26 mouse cellular contexts compared by ENCODE assay signal in the genomic region with DNA sequence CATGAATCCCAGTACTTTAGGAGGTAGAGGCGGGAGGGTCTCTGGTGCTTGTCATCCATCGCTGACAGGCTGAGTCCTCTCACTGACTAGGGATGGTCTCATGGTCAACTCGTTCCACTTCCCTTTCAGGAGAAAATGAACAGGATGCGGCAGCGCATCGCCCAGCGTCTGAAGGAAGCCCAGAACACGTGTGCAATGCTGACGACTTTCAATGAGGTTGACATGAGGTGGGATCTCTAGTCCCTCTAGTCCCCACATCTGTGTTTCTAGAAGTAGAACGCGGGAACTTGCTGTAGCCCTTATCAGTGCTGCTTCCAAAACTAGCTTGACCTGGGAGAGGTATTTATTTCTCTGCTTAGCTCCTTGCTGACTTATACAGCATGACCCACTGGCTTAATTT. TPM values are rescaled to one million over a fixed set of nuclear protein-coding genes. Genes with fewer than 3 reads are reported as not detected.
A peak's percentile ranks its signal among the peaks of the same experiment; 100 is the strongest.
DNase-seq lines count a peak whose midpoint lies in the region; ATAC-seq lines count a peak whose summit lies in the region.
"Had no signal": no experiment of that assay in that cellular context is flagged by ENCODE, and none has a peak within 500 bp of the region (broad histone marks: within the 10 kb centered on the region; RNA-seq: fewer than 3 reads in every experiment).

No protein-coding gene starts in this region.

- no peak overlapping the region for H3K9ac ChIP-seq in forebrain, embryonic 11.5 days (ENCODE audit: low read length)
- H3K9ac ChIP-seq in forebrain, embryonic 15.5 days (replicated peaks) = no peak overlapping the region
- H3K9ac ChIP-seq: forebrain, embryonic 12.5 days; heart, embryonic 12.5 days; hindbrain, embryonic 13.5 days; kidney, embryonic 15.5 days; limb, embryonic 12.5 days; liver, postnatal 0 days; midbrain, embryonic 13.5 days; neural tube, embryonic 12.5 days had no signal

- H3K27me3 ChIP-seq in forebrain, embryonic 11.5 days (ENCODE audit: control insufficient read depth, insufficient read depth, low read length) = no peaks in the 10 kb centered on the region
- H3K27me3 ChIP-seq in forebrain, embryonic 15.5 days = no peaks in the 10 kb centered on the region
- H3K27me3 ChIP-seq in splenic B cell, adult 2 months (ENCODE audit: control insufficient read depth, insufficient read depth, low read length, poor library complexity, severe bottlenecking) = no peaks in the 10 kb centered on the region
- H3K27me3 ChIP-seq: forebrain, embryonic 12.5 days; heart, embryonic 12.5 days; hindbrain, embryonic 13.5 days; kidney, embryonic 15.5 days; limb, embryonic 12.5 days; megakaryocyte, embryonic 14.5 days; midbrain, embryonic 13.5 days; neural tube, embryonic 12.5 days had no signal

- WGBS in forebrain, embryonic 11.5 days = 94% methylated on average over 11 of the region's 11 CpGs
- 95% methylated on average over 11 of the region's 11 CpGs for WGBS in forebrain, embryonic 15.5 days
- 58% methylated on average over 10 of the region's 11 CpGs for WGBS in macrophage (ENCODE audit: missing documents)

- no peak overlapping the region for H3K4me2 ChIP-seq in forebrain, embryonic 11.5 days (ENCODE audit: low read depth, low read length, severe bottlenecking)
- H3K4me2 ChIP-seq in forebrain, embryonic 15.5 days (replicated peaks) = no peak overlapping the region
- H3K4me2 ChIP-seq: forebrain, embryonic 12.5 days; heart, embryonic 12.5 days; hindbrain, embryonic 13.5 days; kidney, embryonic 15.5 days; limb, embryonic 12.5 days; liver, embryonic 11.5 days; midbrain, embryonic 13.5 days; neural tube, embryonic 12.5 days had no signal

- no peak for ATAC-seq in forebrain, embryonic 11.5 days (replicated peaks; ENCODE audit: low FRiP score)
- no peak for ATAC-seq in forebrain, embryonic 15.5 days (replicated peaks)
- no peak for ATAC-seq in activated CD4-positive, CD25-positive, alpha-beta regulatory T cell, adult 4 months
- ATAC-seq: liver, postnatal 0 days; lung, postnatal 0 days; midbrain, embryonic 13.5 days had no signal

- H3K9me3 ChIP-seq in forebrain, embryonic 11.5 days (ENCODE audit: control insufficient read depth, low read length) = no peaks in the 10 kb centered on the region
- H3K9me3 ChIP-seq in forebrain, embryonic 15.5 days = no peaks in the 10 kb centered on the region
- H3K9me3 ChIP-seq: forebrain, embryonic 12.5 days; heart, embryonic 12.5 days; hindbrain, embryonic 13.5 days; kidney, embryonic 15.5 days; limb, embryonic 12.5 days; megakaryocyte, embryonic 14.5 days; midbrain, embryonic 13.5 days; neural tube, embryonic 12.5 days had no signal

- H3K4me1 ChIP-seq in forebrain, embryonic 11.5 days (replicated peaks; ENCODE audit: control insufficient read depth, insufficient read depth, low read length) = no peaks in the 10 kb centered on the region
- no peaks in the 10 kb centered on the region for H3K4me1 ChIP-seq in forebrain, embryonic 15.5 days
- H3K4me1 ChIP-seq: forebrain, embryonic 12.5 days; heart, embryonic 12.5 days; hindbrain, embryonic 13.5 days; kidney, embryonic 15.5 days; limb, embryonic 12.5 days; midbrain, embryonic 13.5 days; neural tube, embryonic 12.5 days had no signal

- H3K79me2 ChIP-seq in macrophage (ENCODE audit: inconsistent target) = peaks cover 41% of the 10 kb centered on the region; the same call in 1 of the 2 replicates

- peaks cover 14% of the 10 kb centered on the region; the same call in 1 of the 2 replicates for H3K36me3 ChIP-seq in forebrain, embryonic 11.5 days (ENCODE audit: control insufficient read depth, insufficient read depth, low read length)
- peaks cover 69% of the 10 kb centered on the region for H3K36me3 ChIP-seq in forebrain, embryonic 15.5 days
- peaks cover 56% of the 10 kb centered on the region for H3K36me3 ChIP-seq in macrophage (ENCODE audit: inconsistent target)
- peaks cover 5% of the 10 kb centered on the region for H3K36me3 ChIP-seq in splenic B cell, adult 2 months (ENCODE audit: control insufficient read depth, insufficient read depth, low read length, poor library complexity, severe bottlenecking)

- peak; percentile 35 for DNase-seq in forebrain, embryonic 11.5 days (ENCODE audit: low spot score)
- DNase-seq in thymus, postnatal 14 days = peak; percentile 37
- no peak for DNase-seq in thymus, postnatal 4 days
- peak; percentile 38 for DNase-seq in splenic B cell, adult 2 months (ENCODE audit: low read depth, low spot score)
- DNase-seq in retina, postnatal 1 day = no peak
- DNase-seq: adrenal gland, postnatal 10 days; cerebellum, adult 8-10 months; gastrocnemius, adult 2 months; heart, postnatal 14 days; kidney, adult 11 months; kidney, postnatal 36 days; liver, postnatal 0 days had no signal

- no peak overlapping the region for H3K4me3 ChIP-seq in forebrain, embryonic 11.5 days (ENCODE audit: low read depth, low read length)
- H3K4me3 ChIP-seq in forebrain, embryonic 15.5 days = no peak overlapping the region
- H3K4me3 ChIP-seq in macrophage (ENCODE audit: inconsistent target) = no peak overlapping the region
- H3K4me3 ChIP-seq: forebrain, embryonic 12.5 days; gastrocnemius, adult 2 months; heart, embryonic 12.5 days; hindbrain, embryonic 13.5 days; kidney, embryonic 15.5 days; limb, embryonic 12.5 days; megakaryocyte, embryonic 14.5 days; midbrain, embryonic 13.5 days; neural tube, embryonic 12.5 days had no signal

- H3K27ac ChIP-seq in forebrain, embryonic 11.5 days (ENCODE audit: low read depth, low read length) = no peak overlapping the region
- H3K27ac ChIP-seq in forebrain, embryonic 15.5 days (replicated peaks) = no peak overlapping the region
- H3K27ac ChIP-seq in macrophage = peak overlapping the region; percentile 55
- H3K27ac ChIP-seq: forebrain, embryonic 12.5 days; gastrocnemius, adult 2 months; hindbrain, embryonic 13.5 days; kidney, embryonic 15.5 days; limb, embryonic 12.5 days; midbrain, embryonic 13.5 days; neural tube, embryonic 12.5 days had no signal

RNA-seq across cellular contexts. Expression of gene Dlst, which starts 13.0 kb away (rescaled TPM):
- 118 TPM in 2 replicates for polyA plus RNA-seq in forebrain, embryonic 11.5 days (2014; fragmentation: Nextera tagmentation; extraction: Ambion mirVana)
- polyA plus RNA-seq in forebrain, embryonic 15.5 days (2015; fragmentation: Nextera tagmentation; extraction: Ambion mirVana) = 96.3 and 99.7 TPM in 2 replicates
- total RNA-seq in macrophage (2018; cell fraction: chromatin; rRNA removed) = 100 to 1,000 TPM; 208 to 486 (median 340) TPM
- total RNA-seq in macrophage (2018; cell fraction: cytosol; rRNA removed) = 10 to 100 TPM; 67.0 to 92.6 (median 78.4) TPM
- 100 to 1,000 TPM; 151 to 319 (median 208) TPM for total RNA-seq in macrophage (2018; cell fraction: nucleus; rRNA removed)
- polyA plus RNA-seq in macrophage (2018) = 71.4 to 90.3 TPM (median 80.1 TPM) in 3 replicates
- polyA plus RNA-seq in activated CD4-positive, CD25-positive, alpha-beta regulatory T cell, adult 4 months (2017; shearing (Covaris generic)) = 10 to 100 TPM; 59.2 to 69.7 TPM

RNA-seq across cellular contexts. Expression of gene Prox2, which starts 13.1 kb away (rescaled TPM):
- 2.5 and 3.5 TPM in 2 replicates for polyA plus RNA-seq in forebrain, embryonic 11.5 days (2014; fragmentation: Nextera tagmentation; extraction: Ambion mirVana)
- polyA plus RNA-seq in forebrain, embryonic 15.5 days (2015; fragmentation: Nextera tagmentation; extraction: Ambion mirVana) = 1.7 and 1.8 TPM in 2 replicates
- 10 to 100 TPM in 5 of 26 experiments, 1 to 10 TPM in 18, under 1 TPM in 1, not detected in 2; 0.91 to 14.1 (median 5.9) TPM for total RNA-seq in macrophage (2018; cell fraction: chromatin; rRNA removed)
- total RNA-seq in macrophage (2018; cell fraction: cytosol; rRNA removed) = 1 to 10 TPM in 20 of 26 experiments, under 1 TPM in 6; 0.33 to 2.6 (median 1.4) TPM
- 10 to 100 TPM in 2 of 26 experiments, 1 to 10 TPM in 22, under 1 TPM in 2; 0.91 to 10.8 (median 3.5) TPM for total RNA-seq in macrophage (2018; cell fraction: nucleus; rRNA removed)
- 0.88 to 1.8 TPM (median 1.3 TPM) in 3 replicates for polyA plus RNA-seq in macrophage (2018)
- polyA plus RNA-seq in activated CD4-positive, CD25-positive, alpha-beta regulatory T cell, adult 4 months (2017; shearing (Covaris generic)) = 1 to 10 TPM; 1.4 to 2.7 TPM

RNA-seq across cellular contexts. Expression of gene Rps6kl1, which starts 27.4 kb away (rescaled TPM):
- polyA plus RNA-seq in forebrain, embryonic 11.5 days (2014; fragmentation: Nextera tagmentation; extraction: Ambion mirVana) = 1.9 and 2.8 TPM in 2 replicates
- polyA plus RNA-seq in forebrain, embryonic 15.5 days (2015; fragmentation: Nextera tagmentation; extraction: Ambion mirVana) = 19.8 and 22.2 TPM in 2 replicates
- not detected for total RNA-seq in macrophage (2018; cell fraction: chromatin; rRNA removed)
- total RNA-seq in macrophage (2018; cell fraction: cytosol; rRNA removed) = under 1 TPM in 1 of 26 experiments, not detected in 25; 0.06 TPM
- not detected for total RNA-seq in macrophage (2018; cell fraction: nucleus; rRNA removed)
- polyA plus RNA-seq in macrophage (2018) = not detected in 3 replicates
- polyA plus RNA-seq in activated CD4-positive, CD25-positive, alpha-beta regulatory T cell, adult 4 months (2017; shearing (Covaris generic)) = under 1 TPM; 0.73 to 0.83 TPM

RNA-seq across cellular contexts. Expression of gene Pgf, which starts 53.9 kb away (rescaled TPM):
- 3.1 and 3.7 TPM in 2 replicates for polyA plus RNA-seq in forebrain, embryonic 11.5 days (2014; fragmentation: Nextera tagmentation; extraction: Ambion mirVana)
- polyA plus RNA-seq in forebrain, embryonic 15.5 days (2015; fragmentation: Nextera tagmentation; extraction: Ambion mirVana) = 6.2 and 6.3 TPM in 2 replicates
- 1 to 10 TPM in 6 of 26 experiments, under 1 TPM in 4, not detected in 16; 0.41 to 8.3 (median 1.6) TPM for total RNA-seq in macrophage (2018; cell fraction: chromatin; rRNA removed)
- 1 to 10 TPM in 6 of 26 experiments, under 1 TPM in 19, not detected in 1; 0.09 to 3.6 (median 0.27) TPM for total RNA-seq in macrophage (2018; cell fraction: cytosol; rRNA removed)
- total RNA-seq in macrophage (2018; cell fraction: nucleus; rRNA removed) = 1 to 10 TPM in 8 of 26 experiments, under 1 TPM in 9, not detected in 9; 0.31 to 6.0 (median 0.93) TPM
- polyA plus RNA-seq in macrophage (2018) = 0.11 to 0.37 TPM (median 0.35 TPM) in 3 replicates
- not detected for polyA plus RNA-seq in activated CD4-positive, CD25-positive, alpha-beta regulatory T cell, adult 4 months (2017; shearing (Covaris generic))
- total RNA-seq: MEL had no signal

Comparison
In these comparisons a context has a peak if more than half of its experiments do, and no peak if none do; other contexts are left out.
1. DNase-seq: peak in forebrain, embryonic 11.5 days (single experiment), thymus, postnatal 14 days (single experiment) and splenic B cell, adult 2 months (single experiment); none in thymus, postnatal 4 days (single experiment) and retina, postnatal 1 day (single experiment).